In the genomic region with DNA sequence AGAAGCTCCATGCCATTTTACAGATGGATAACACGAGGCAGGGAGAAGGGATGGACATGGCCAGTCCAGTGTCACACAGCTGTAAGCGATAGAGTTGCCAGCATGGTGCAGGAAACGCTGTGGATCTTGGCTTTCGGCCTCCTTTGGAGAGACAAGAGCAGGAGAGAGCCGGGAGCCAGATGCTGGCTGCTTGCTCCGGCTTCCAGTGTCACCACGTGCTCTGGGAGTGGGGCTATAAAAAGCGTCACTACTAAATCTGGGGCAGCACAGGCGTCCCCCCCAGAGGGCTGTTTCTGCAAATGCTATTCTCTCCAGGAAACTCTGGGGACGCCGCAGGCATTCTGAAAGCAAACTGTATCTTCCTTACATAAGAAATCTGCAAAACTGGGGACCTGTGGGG, we compare ENCODE assay signal across 9 mouse cellular contexts.
DNase-seq lines count a peak whose midpoint lies in the region; ATAC-seq and TF ChIP-seq lines count a peak whose summit lies in the region.
"Had no signal": no experiment of that assay in that cellular context is flagged by ENCODE, and none has a peak within 500 bp of the region (broad histone marks: within the 10 kb centered on the region; RNA-seq: fewer than 3 reads in every experiment).

No protein-coding gene starts in this region.

- intact Hi-C loops in gastrocnemius, adult 2 months (cut with DNase I), result no loop called here

- H3K27me3 ChIP-seq in hindbrain, embryonic 15.5 days, result peaks cover 4% of the 10 kb centered on the region; the same call in 1 of the 2 replicates
- no peaks in the 10 kb centered on the region; the same call in 1 of the 2 replicates for H3K27me3 ChIP-seq in limb, embryonic 14.5 days (ENCODE audit: control insufficient read depth, insufficient read depth, low read length)
- H3K27me3 ChIP-seq in midbrain, embryonic 13.5 days, result peaks cover 17% of the 10 kb centered on the region
- H3K27me3 ChIP-seq in forebrain, embryonic 11.5 days (ENCODE audit: control insufficient read depth, insufficient read depth, low read length), result peaks cover 8% of the 10 kb centered on the region

- no peak for ATAC-seq in hindbrain, embryonic 15.5 days (ENCODE audit: low FRiP score, low read depth)
- peak; percentile 35; the same call in 1 of the 2 replicates for ATAC-seq in limb, embryonic 14.5 days (ENCODE audit: low FRiP score, low read depth)
- ATAC-seq in midbrain, embryonic 13.5 days, result no peak
- no peak for ATAC-seq in forebrain, embryonic 11.5 days (replicated peaks; ENCODE audit: low FRiP score)

- 51% methylated on average over 11 of the region's 11 CpGs for WGBS in hindbrain, embryonic 15.5 days
- WGBS in limb, embryonic 14.5 days, result 13% methylated on average over 11 of the region's 11 CpGs
- WGBS in midbrain, embryonic 13.5 days, result 68% methylated on average over 11 of the region's 11 CpGs
- WGBS in forebrain, embryonic 11.5 days, result 71% methylated on average over 11 of the region's 11 CpGs

- peak; percentile 19; the same call in 1 of the 2 replicates for TF ChIP-seq CTCF in gastrocnemius, adult 2 months (IDR thresholded peaks at IDR 0.05)

- peak overlapping the region; percentile 50 for H3K4me3 ChIP-seq in gastrocnemius, adult 2 months
- no peak overlapping the region for H3K4me3 ChIP-seq in hindbrain, embryonic 15.5 days
- no peak overlapping the region for H3K4me3 ChIP-seq in limb, embryonic 14.5 days (replicated peaks; ENCODE audit: low read length)
- no peak overlapping the region for H3K4me3 ChIP-seq in midbrain, embryonic 13.5 days (replicated peaks)
- no peak overlapping the region for H3K4me3 ChIP-seq in forebrain, embryonic 11.5 days (ENCODE audit: low read depth, low read length)
- H3K4me3 ChIP-seq: neural tube, embryonic 12.5 days had no signal

- no peaks in the 10 kb centered on the region for H3K9me3 ChIP-seq in hindbrain, embryonic 15.5 days
- H3K9me3 ChIP-seq in limb, embryonic 14.5 days (ENCODE audit: control insufficient read depth, low read length), result no peaks in the 10 kb centered on the region
- H3K9me3 ChIP-seq in midbrain, embryonic 13.5 days, result 0 out of 2 replicates have a peak, but pooled peaks cover 4% of the 10 kb centered on the region
- no peaks in the 10 kb centered on the region for H3K9me3 ChIP-seq in forebrain, embryonic 11.5 days (ENCODE audit: control insufficient read depth, low read length)

- no peak for TF ChIP-seq POLR2A in limb, embryonic 14.5 days (IDR thresholded peaks at IDR 0.05; ENCODE audit: borderline replicate concordance, extremely low read depth, insufficient read depth, insufficient read length)

- peak overlapping the region; percentile 83 for H3K27ac ChIP-seq in gastrocnemius, adult 2 months
- 0 out of 2 replicates have a peak overlapping the region, but pooled peaks have one; percentile 26 for H3K27ac ChIP-seq in hindbrain, embryonic 15.5 days (replicated peaks)
- H3K27ac ChIP-seq in limb, embryonic 14.5 days (replicated peaks; ENCODE audit: low read depth, low read length), result 0 out of 2 replicates have a peak overlapping the region, but pooled peaks have one; percentile 3
- no peak overlapping the region for H3K27ac ChIP-seq in midbrain, embryonic 13.5 days
- H3K27ac ChIP-seq in forebrain, embryonic 11.5 days (ENCODE audit: low read depth, low read length), result no peak overlapping the region
- H3K27ac ChIP-seq: neural tube, embryonic 12.5 days had no signal

- DNase-seq in cerebellum, postnatal 10 days, result peak; percentile 46 to 50
- DNase-seq in cerebellum, postnatal 14 days, result no peak
- peak; percentile 91 for DNase-seq in gastrocnemius, adult 2 months
- peak; percentile 68 for DNase-seq in limb, embryonic 14.5 days (ENCODE audit: low spot score)
- no peak for DNase-seq in cerebellum, adult 8-10 months
- no peak for DNase-seq in forebrain, embryonic 11.5 days (ENCODE audit: low spot score)

- peaks cover 41% of the 10 kb centered on the region for H3K4me1 ChIP-seq in hindbrain, embryonic 15.5 days (replicated peaks)
- H3K4me1 ChIP-seq in limb, embryonic 14.5 days (ENCODE audit: control insufficient read depth, insufficient read depth, low read length), result peaks cover 22% of the 10 kb centered on the region
- H3K4me1 ChIP-seq in midbrain, embryonic 13.5 days (replicated peaks), result peaks cover 26% of the 10 kb centered on the region
- peaks cover 12% of the 10 kb centered on the region for H3K4me1 ChIP-seq in forebrain, embryonic 11.5 days (replicated peaks; ENCODE audit: control insufficient read depth, insufficient read depth, low read length)

- no peaks in the 10 kb centered on the region for H3K36me3 ChIP-seq in hindbrain, embryonic 15.5 days
- no peaks in the 10 kb centered on the region for H3K36me3 ChIP-seq in limb, embryonic 14.5 days (ENCODE audit: control insufficient read depth, insufficient read depth, low read length)
- H3K36me3 ChIP-seq in midbrain, embryonic 13.5 days, result no peaks in the 10 kb centered on the region
- no peaks in the 10 kb centered on the region for H3K36me3 ChIP-seq in forebrain, embryonic 11.5 days (ENCODE audit: control insufficient read depth, insufficient read depth, low read length)
- H3K36me3 ChIP-seq: neural tube, embryonic 12.5 days had no signal

- no peak overlapping the region for H3K4me2 ChIP-seq in hindbrain, embryonic 15.5 days
- no peak overlapping the region for H3K4me2 ChIP-seq in limb, embryonic 14.5 days (replicated peaks; ENCODE audit: low read depth, low read length, severe bottlenecking)
- no peak overlapping the region for H3K4me2 ChIP-seq in midbrain, embryonic 13.5 days (replicated peaks)
- no peak overlapping the region for H3K4me2 ChIP-seq in forebrain, embryonic 11.5 days (ENCODE audit: low read depth, low read length, severe bottlenecking)
- H3K4me2 ChIP-seq: neural tube, embryonic 12.5 days had no signal

- H3K9ac ChIP-seq in hindbrain, embryonic 15.5 days, result no peak overlapping the region
- no peak overlapping the region for H3K9ac ChIP-seq in limb, embryonic 14.5 days (ENCODE audit: low read depth, low read length, severe bottlenecking)
- no peak overlapping the region for H3K9ac ChIP-seq in midbrain, embryonic 13.5 days (replicated peaks)
- no peak overlapping the region for H3K9ac ChIP-seq in forebrain, embryonic 11.5 days (ENCODE audit: low read length)
- H3K9ac ChIP-seq: neural tube, embryonic 12.5 days had no signal

Comparison
In these comparisons a context has a peak if more than half of its experiments do, and no peak if none do; other contexts are left out.
1. DNase-seq: peak in cerebellum, postnatal 10 days (2 of 2), gastrocnemius, adult 2 months (single experiment) and limb, embryonic 14.5 days (single experiment); none in cerebellum, postnatal 14 days (0 of 2), cerebellum, adult 8-10 months (single experiment) and forebrain, embryonic 11.5 days (single experiment).
2. H3K27ac ChIP-seq: peak in gastrocnemius, adult 2 months (single experiment), hindbrain, embryonic 15.5 days (single experiment) and limb, embryonic 14.5 days (single experiment); none in midbrain, embryonic 13.5 days (single experiment) and forebrain, embryonic 11.5 days (single experiment).